ENCODE assay signal across 8 mouse cellular contexts in genomic region chr4:119421191-119421590, GRCm38 (mm10). TPM values are rescaled to one million over a fixed set of nuclear protein-coding genes. Genes with fewer than 3 reads are reported as not detected.
DNase-seq lines count a peak whose midpoint lies in the region; ATAC-seq and TF ChIP-seq lines count a peak whose summit lies in the region.

No protein-coding gene starts in this region.

- H3K27ac ChIP-seq in neural tube, embryonic 11.5 days (ENCODE audit: low read depth, low read length) = no peak overlapping the region
- H3K27ac ChIP-seq in forebrain, embryonic 12.5 days = no peak overlapping the region
- H3K27ac ChIP-seq in limb, embryonic 14.5 days (replicated peaks; ENCODE audit: low read depth, low read length) = no peak overlapping the region
- no peak overlapping the region for H3K27ac ChIP-seq in stomach, postnatal 0 days (replicated peaks)

- peak overlapping the region; percentile 78; the same call in 1 of the 2 replicates for H3K9ac ChIP-seq in neural tube, embryonic 11.5 days (ENCODE audit: low read length)
- H3K9ac ChIP-seq in forebrain, embryonic 12.5 days = peak overlapping the region; percentile 77
- H3K9ac ChIP-seq in limb, embryonic 14.5 days (ENCODE audit: low read depth, low read length, severe bottlenecking) = peak overlapping the region; percentile 73
- H3K9ac ChIP-seq in stomach, postnatal 0 days (ENCODE audit: low read length) = peak overlapping the region; percentile 82; the same call in 1 of the 2 replicates

- 73% methylated on average over 3 of the region's 3 CpGs for WGBS in neural tube, embryonic 11.5 days
- WGBS in forebrain, embryonic 12.5 days = 79% methylated on average over 3 of the region's 3 CpGs
- WGBS in limb, embryonic 14.5 days = 63% methylated on average over 3 of the region's 3 CpGs
- 15% methylated on average over 3 of the region's 3 CpGs for WGBS in stomach, postnatal 0 days

- peak overlapping the region; percentile 58; the same call in 1 of the 2 replicates for H3K4me3 ChIP-seq in neural tube, embryonic 11.5 days (ENCODE audit: low read depth, low read length)
- H3K4me3 ChIP-seq in forebrain, embryonic 12.5 days (replicated peaks) = peak overlapping the region; percentile 60
- peak overlapping the region; percentile 67 for H3K4me3 ChIP-seq in limb, embryonic 14.5 days (replicated peaks; ENCODE audit: low read length)
- peak overlapping the region; percentile 63 for H3K4me3 ChIP-seq in stomach, postnatal 0 days (ENCODE audit: low read depth, low read length)

- DNase-seq in neural tube, embryonic 11.5 days (ENCODE audit: low spot score) = no peak
- no peak for DNase-seq in neural tube, embryonic 10.5 days (ENCODE audit: extremely low spot score, low spot score)
- no peak for DNase-seq in limb, embryonic 14.5 days (ENCODE audit: low spot score)
- no peak for DNase-seq in stomach, postnatal 0 days (ENCODE audit: low spot score)
- DNase-seq in right cerebral cortex, postnatal 36 days (ENCODE audit: low spot score in 2 of 2) = no peak
- DNase-seq in lung, postnatal 10 days = no peak
- no peak for DNase-seq in MN1 (ENCODE audit: low spot score)

- no peaks in the 10 kb centered on the region for H3K9me3 ChIP-seq in neural tube, embryonic 11.5 days (ENCODE audit: control insufficient read depth, low read length)
- H3K9me3 ChIP-seq in forebrain, embryonic 12.5 days = no peaks in the 10 kb centered on the region
- no peaks in the 10 kb centered on the region for H3K9me3 ChIP-seq in limb, embryonic 14.5 days (ENCODE audit: control insufficient read depth, low read length)
- H3K9me3 ChIP-seq in stomach, postnatal 0 days (ENCODE audit: control insufficient read depth, low read length) = no peaks in the 10 kb centered on the region

- no peak for TF ChIP-seq CTCF in stomach, postnatal 0 days (IDR thresholded peaks at IDR 0.05; ENCODE audit: low read depth)

- peak overlapping the region; percentile 91 for H3K4me2 ChIP-seq in neural tube, embryonic 11.5 days (ENCODE audit: low read depth)
- H3K4me2 ChIP-seq in forebrain, embryonic 12.5 days = peak overlapping the region; percentile 80
- H3K4me2 ChIP-seq in limb, embryonic 14.5 days (replicated peaks; ENCODE audit: low read depth, low read length, severe bottlenecking) = peak overlapping the region; percentile 86
- peak overlapping the region; percentile 93 for H3K4me2 ChIP-seq in stomach, postnatal 0 days (replicated peaks; ENCODE audit: low read depth)

- no peaks in the 10 kb centered on the region for H3K36me3 ChIP-seq in neural tube, embryonic 11.5 days (ENCODE audit: control insufficient read depth, insufficient read depth, low read length)
- no peaks in the 10 kb centered on the region for H3K36me3 ChIP-seq in forebrain, embryonic 12.5 days (replicated peaks)
- H3K36me3 ChIP-seq in limb, embryonic 14.5 days (ENCODE audit: control insufficient read depth, insufficient read depth, low read length) = 0 out of 2 replicates have a peak, but pooled peaks cover 5% of the 10 kb centered on the region
- no peaks in the 10 kb centered on the region for H3K36me3 ChIP-seq in stomach, postnatal 0 days (ENCODE audit: control insufficient read depth, insufficient read depth, low read length)

- no peaks in the 10 kb centered on the region for H3K27me3 ChIP-seq in neural tube, embryonic 11.5 days (ENCODE audit: control insufficient read depth, insufficient read depth, low read length)
- 0 out of 2 replicates have a peak, but pooled peaks cover 4% of the 10 kb centered on the region for H3K27me3 ChIP-seq in forebrain, embryonic 12.5 days
- no peaks in the 10 kb centered on the region for H3K27me3 ChIP-seq in limb, embryonic 14.5 days (ENCODE audit: control insufficient read depth, insufficient read depth, low read length)
- H3K27me3 ChIP-seq in stomach, postnatal 0 days (ENCODE audit: control insufficient read depth, insufficient read depth, low read length) = no peaks in the 10 kb centered on the region

- no peak for TF ChIP-seq EP300 in stomach, postnatal 0 days (optimal IDR thresholded peaks at IDR 0.05)

- peaks cover 5% of the 10 kb centered on the region for H3K4me1 ChIP-seq in neural tube, embryonic 11.5 days (ENCODE audit: control insufficient read depth, insufficient read depth, low read length)
- peaks cover 19% of the 10 kb centered on the region for H3K4me1 ChIP-seq in forebrain, embryonic 12.5 days
- H3K4me1 ChIP-seq in limb, embryonic 14.5 days (ENCODE audit: control insufficient read depth, insufficient read depth, low read length) = peaks cover 12% of the 10 kb centered on the region
- peaks cover 4% of the 10 kb centered on the region; the same call in 1 of the 2 replicates for H3K4me1 ChIP-seq in stomach, postnatal 0 days (replicated peaks; ENCODE audit: control insufficient read depth, insufficient read depth)

- TF ChIP-seq POLR2A in limb, embryonic 14.5 days (IDR thresholded peaks at IDR 0.05; ENCODE audit: borderline replicate concordance, extremely low read depth, insufficient read depth, insufficient read length) = no peak

- ATAC-seq in neural tube, embryonic 11.5 days (ENCODE audit: insufficient read depth, low FRiP score, low TSS enrichment) = no peak
- no peak for ATAC-seq in forebrain, embryonic 12.5 days (ENCODE audit: low FRiP score)
- ATAC-seq in limb, embryonic 14.5 days (ENCODE audit: low FRiP score, low read depth) = no peak
- ATAC-seq in stomach, postnatal 0 days (ENCODE audit: low FRiP score, low TSS enrichment) = no peak

RNA-seq across cellular contexts. Expression of gene Ppcs, which starts 1.0 kb away (rescaled TPM):
- polyA plus RNA-seq in neural tube, embryonic 11.5 days (2014; fragmentation: Nextera tagmentation; extraction: Ambion mirVana) = 25.0 and 25.5 TPM in 2 replicates
- 19.5 and 21.0 TPM in 2 replicates for polyA plus RNA-seq in forebrain, embryonic 12.5 days (2016; fragmentation: Nextera tagmentation; extraction: Ambion mirVana)
- polyA plus RNA-seq in limb, embryonic 14.5 days (2012; rRNA removed) = 15.3 and 15.5 TPM in 2 replicates
- 28.4 and 29.1 TPM in 2 replicates for polyA plus RNA-seq in limb, embryonic 14.5 days (2014; fragmentation: Nextera tagmentation; extraction: Ambion mirVana)
- 30.7 and 31.6 TPM in 2 replicates for polyA plus RNA-seq in stomach, postnatal 0 days (2015; fragmentation: Nextera tagmentation; extraction: Ambion mirVana)

RNA-seq across cellular contexts. Expression of gene Zmynd12, which starts 1.4 kb away (rescaled TPM):
- not detected in 2 replicates for polyA plus RNA-seq in neural tube, embryonic 11.5 days (2014; fragmentation: Nextera tagmentation; extraction: Ambion mirVana)
- 0.31 TPM in 1 of 2 replicates, not detected in the other for polyA plus RNA-seq in forebrain, embryonic 12.5 days (2016; fragmentation: Nextera tagmentation; extraction: Ambion mirVana)
- polyA plus RNA-seq in limb, embryonic 14.5 days (2012; rRNA removed) = 0.19 and 0.29 TPM in 2 replicates
- polyA plus RNA-seq in limb, embryonic 14.5 days (2014; fragmentation: Nextera tagmentation; extraction: Ambion mirVana) = 0.22 and 0.29 TPM in 2 replicates
- 0.15 and 0.35 TPM in 2 replicates for polyA plus RNA-seq in stomach, postnatal 0 days (2015; fragmentation: Nextera tagmentation; extraction: Ambion mirVana)

RNA-seq across cellular contexts. Expression of gene Ccdc30, which starts 5.9 kb away (rescaled TPM):
- polyA plus RNA-seq in neural tube, embryonic 11.5 days (2014; fragmentation: Nextera tagmentation; extraction: Ambion mirVana) = 10.6 and 13.3 TPM in 2 replicates
- polyA plus RNA-seq in forebrain, embryonic 12.5 days (2016; fragmentation: Nextera tagmentation; extraction: Ambion mirVana) = 11.8 and 13.4 TPM in 2 replicates
- polyA plus RNA-seq in limb, embryonic 14.5 days (2012; rRNA removed) = 2.5 TPM in 2 replicates
- 3.9 and 5.8 TPM in 2 replicates for polyA plus RNA-seq in limb, embryonic 14.5 days (2014; fragmentation: Nextera tagmentation; extraction: Ambion mirVana)
- polyA plus RNA-seq in stomach, postnatal 0 days (2015; fragmentation: Nextera tagmentation; extraction: Ambion mirVana) = 1.4 and 2.2 TPM in 2 replicates
